Mouse (Mus musculus) G1E (cell line): ENCODE results near the gene Hoxb4. TPM values are rescaled to one million over a fixed set of nuclear protein-coding genes. Genes with fewer than 3 reads are reported as not detected.

Source experiments
- ATAC-seq: 2 replicates; pipeline ENCODE4 v1.8.0; 2016; ENCODE audit warnings: mild to moderate bottlenecking; ENCODE audit not compliant: insufficient number of reproducible peaks, poor library complexity, low FRiP score, severe bottlenecking; ENCODE audit errors: extremely low read depth
- DNase-seq: peaks from one replicate; pipeline ENCODE4 v3.0.0; 2012; ENCODE audit warnings: low spot score
- H3K27me3 ChIP-seq: 2 replicates; pipeline ENCODE4 v1.6.1; 2012; ENCODE audit warnings: mild to moderate bottlenecking, low read length, inconsistent platforms; ENCODE audit not compliant: insufficient read depth
- H3K36me3 ChIP-seq: replicated peaks from 2 replicates; pipeline ENCODE3; 2012; ENCODE audit warnings: mild to moderate bottlenecking, inconsistent platforms
- H3K4me1 ChIP-seq: 2 replicates; pipeline ENCODE4 v1.6.1; 2012; ENCODE audit warnings: low read depth, low read length, inconsistent platforms, mixed read lengths; ENCODE audit not compliant: insufficient read depth
- H3K4me3 ChIP-seq: 2 replicates; pipeline ENCODE4 v1.5.1; 2012; ENCODE audit warnings: low read depth, mild to moderate bottlenecking, inconsistent platforms, low read length, moderate library complexity, mixed read lengths
- H3K9me3 ChIP-seq: replicated peaks from 2 replicates; pipeline ENCODE4 v1.6.1; 2012; ENCODE audit warnings: inconsistent platforms
- CTCF ChIP-seq: IDR thresholded peaks from 2 replicates; pipeline ENCODE4 v1.5.1; 2012; ENCODE audit warnings: low read depth, low read length, inconsistent platforms, mixed read lengths
- GATA1 ChIP-seq: IDR thresholded peaks from 2 replicates; pipeline ENCODE4 v1.6.1; 2012; ENCODE audit warnings: borderline replicate concordance, low read length, inconsistent platforms, mixed read lengths
- GATA2 ChIP-seq: IDR thresholded peaks from 2 replicates; pipeline ENCODE4 v1.6.1; 2012; ENCODE audit warnings: low read depth, low read length, inconsistent platforms, borderline replicate concordance
- POLR2AphosphoS5 ChIP-seq: IDR thresholded peaks from 2 replicates; pipeline ENCODE4 v1.6.1; 2012; ENCODE audit warnings: low read depth, low read length, inconsistent platforms; ENCODE audit not compliant: insufficient replicate concordance
- TAL1 ChIP-seq: conservative IDR thresholded peaks from 2 replicates; pipeline ENCODE4 v1.6.1; 2012; ENCODE audit warnings: low read depth, low read length, inconsistent platforms, mixed read lengths
- polyA plus RNA-seq: library from polyadenylated mRNA; stranded (reverse); fragments of >175 nt; gene quantifications from 2 replicates; pipeline ENCODE4 v1.2.3, GENCODE M21; 2012
- total RNA-seq, 2 experiments: library from RNA; stranded (forward) in 1 of 2; stranded (reverse) in 1 of 2; fragments of 200-1000 nt in 1 of 2; fragments of >200 nt in 1 of 2; fragmentation: Nextera tagmentation in 1 of 2; gene quantifications; 2 replicates each; pipeline ENCODE4 v1.2.3; 2014 to 2017

Hoxb4 gene
- total and polyA plus RNA-seq, 3 experiments = 0.03 TPM; not detected in 2

DNA sequence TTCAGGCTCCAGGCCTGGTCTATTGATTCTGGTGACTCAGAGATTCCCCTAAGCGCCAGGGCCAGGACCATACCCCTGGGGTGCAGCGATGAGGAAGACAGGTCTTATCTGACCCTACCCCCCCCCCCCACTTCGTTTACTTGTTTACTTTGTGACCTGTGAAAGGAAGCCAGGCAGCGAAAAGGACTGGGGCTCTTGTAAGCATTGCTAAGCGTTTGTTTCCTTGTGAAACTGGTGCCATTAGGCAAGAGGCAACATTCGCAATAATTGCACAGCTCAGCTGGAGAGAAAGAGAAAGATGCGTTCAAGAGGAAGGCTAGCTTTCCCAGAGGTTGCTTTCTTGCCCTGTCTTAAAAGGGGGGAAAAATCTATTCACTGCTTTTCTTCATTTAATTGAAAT is 51.1 kb downstream of the Hoxb4 start:
- DNase-seq = no peak
- Histone ChIP-seq H3K4me3 (no peak overlapping the region), H3K36me3 (no peaks in the 10 kb centered on the region), H3K9me3 (no peaks in the 10 kb centered on the region), H3K4me1 (no peaks in the 10 kb centered on the region), H3K27me3 (peaks cover 44% of the 10 kb centered on the region)
- ATAC-seq = no peak
- no peak for TF ChIP-seq GATA2
- TF ChIP-seq POLR2AphosphoS5 = no peak
- TF ChIP-seq GATA1 = no peak
- TF ChIP-seq CTCF = no peak
- TF ChIP-seq TAL1 = no peak

Other genes starting within 250 kb of the Hoxb4 start
- gene Atp5g1, start 242.6 kb upstream of the Hoxb4 start, total RNA-seq (2014; fragmentation: Nextera tagmentation) = 304 and 320 TPM in 2 replicates
- 108 and 129 TPM in 2 replicates for gene Atp5g1, start 242.6 kb upstream of the Hoxb4 start, total RNA-seq (2017)
- gene Atp5g1, start 242.6 kb upstream of the Hoxb4 start, polyA plus RNA-seq = 196 and 385 TPM in 2 replicates
- not detected in 2 replicates for gene Calcoco2, start 206.3 kb upstream of the Hoxb4 start, total RNA-seq (2014; fragmentation: Nextera tagmentation)
- gene Calcoco2, start 206.3 kb upstream of the Hoxb4 start, total RNA-seq (2017) = not detected in 2 replicates
- gene Calcoco2, start 206.3 kb upstream of the Hoxb4 start, polyA plus RNA-seq = not detected in 2 replicates
- gene Ttll6, start 184.5 kb upstream of the Hoxb4 start, total RNA-seq (2014; fragmentation: Nextera tagmentation) = not detected in 2 replicates
- not detected in 2 replicates for gene Ttll6, start 184.5 kb upstream of the Hoxb4 start, total RNA-seq (2017)
- not detected in 2 replicates for gene Ttll6, start 184.5 kb upstream of the Hoxb4 start, polyA plus RNA-seq
- 17.4 and 25.0 TPM in 2 replicates for gene Hoxb13, start 124.0 kb upstream of the Hoxb4 start, total RNA-seq (2014; fragmentation: Nextera tagmentation)
- gene Hoxb13, start 124.0 kb upstream of the Hoxb4 start, total RNA-seq (2017) = 38.8 and 46.4 TPM in 2 replicates
- gene Hoxb13, start 124.0 kb upstream of the Hoxb4 start, polyA plus RNA-seq = 93.3 and 93.9 TPM in 2 replicates
- gene Hoxb9, start 46.8 kb upstream of the Hoxb4 start, total RNA-seq (2014; fragmentation: Nextera tagmentation) = not detected in 2 replicates
- not detected in 2 replicates for gene Hoxb9, start 46.8 kb upstream of the Hoxb4 start, total RNA-seq (2017)
- gene Hoxb9, start 46.8 kb upstream of the Hoxb4 start, polyA plus RNA-seq = not detected in 2 replicates
- gene Hoxb8, start 36.4 kb upstream of the Hoxb4 start, total RNA-seq (2014; fragmentation: Nextera tagmentation) = not detected in 2 replicates
- 0.22 TPM in 1 of 2 replicates, not detected in the other for gene Hoxb8, start 36.4 kb upstream of the Hoxb4 start, total RNA-seq (2017)
- gene Hoxb8, start 36.4 kb upstream of the Hoxb4 start, polyA plus RNA-seq = 0.22 and 0.56 TPM in 2 replicates
- not detected in 2 replicates for gene Hoxb7, start 31.6 kb upstream of the Hoxb4 start, total RNA-seq (2014; fragmentation: Nextera tagmentation)
- not detected in 2 replicates for gene Hoxb7, start 31.6 kb upstream of the Hoxb4 start, total RNA-seq (2017)
- gene Hoxb7, start 31.6 kb upstream of the Hoxb4 start, polyA plus RNA-seq = not detected in 2 replicates
- gene Hoxb6, start 25.8 kb upstream of the Hoxb4 start, total RNA-seq (2014; fragmentation: Nextera tagmentation) = not detected in 2 replicates
- 0.29 TPM in 1 of 2 replicates, not detected in the other for gene Hoxb6, start 25.8 kb upstream of the Hoxb4 start, total RNA-seq (2017)
- gene Hoxb6, start 25.8 kb upstream of the Hoxb4 start, polyA plus RNA-seq = 0.26 and 0.39 TPM in 2 replicates
- not detected in 2 replicates for gene Hoxb5, start 14.9 kb upstream of the Hoxb4 start, total RNA-seq (2014; fragmentation: Nextera tagmentation)
- 0.22 TPM in 1 of 2 replicates, not detected in the other for gene Hoxb5, start 14.9 kb upstream of the Hoxb4 start, total RNA-seq (2017)
- gene Hoxb5, start 14.9 kb upstream of the Hoxb4 start, polyA plus RNA-seq = 0.04 and 0.09 TPM in 2 replicates
- not detected in 2 replicates for gene Hoxb3, start 5.1 kb downstream of the Hoxb4 start, total RNA-seq (2014; fragmentation: Nextera tagmentation)
- gene Hoxb3, start 5.1 kb downstream of the Hoxb4 start, total RNA-seq (2017) = 0.16 TPM in 1 of 2 replicates, not detected in the other
- 0.08 and 0.18 TPM in 2 replicates for gene Hoxb3, start 5.1 kb downstream of the Hoxb4 start, polyA plus RNA-seq
- gene Hoxb2, start 32.3 kb downstream of the Hoxb4 start, total RNA-seq (2014; fragmentation: Nextera tagmentation) = not detected in 2 replicates
- gene Hoxb2, start 32.3 kb downstream of the Hoxb4 start, total RNA-seq (2017) = 0.11 TPM in 1 of 2 replicates, not detected in the other
- not detected in 2 replicates for gene Hoxb2, start 32.3 kb downstream of the Hoxb4 start, polyA plus RNA-seq
- gene Hoxb1, start 47.5 kb downstream of the Hoxb4 start, total RNA-seq (2014; fragmentation: Nextera tagmentation) = not detected in 2 replicates
- 0.11 and 0.12 TPM in 2 replicates for gene Hoxb1, start 47.5 kb downstream of the Hoxb4 start, total RNA-seq (2017)
- gene Hoxb1, start 47.5 kb downstream of the Hoxb4 start, polyA plus RNA-seq = not detected in 2 replicates
- not detected in 2 replicates for gene Skap1, start 146.3 kb downstream of the Hoxb4 start, total RNA-seq (2014; fragmentation: Nextera tagmentation)
- gene Skap1, start 146.3 kb downstream of the Hoxb4 start, total RNA-seq (2017) = 0.17 and 0.55 TPM in 2 replicates
- not detected in 2 replicates for gene Skap1, start 146.3 kb downstream of the Hoxb4 start, polyA plus RNA-seq